Mouse (Mus musculus) T-helper 1 cell (primary cell): ENCODE measurements around the gene B3glct.

Experiments used
- in situ Hi-C: fragments of 300-600 bp; cut with MboI, MseI; formaldehyde crosslinking; loops from one replicate; pipeline ENCODE4 v1.15.1; 2025; ENCODE audit warnings: high pct_unique_total_duplicates

The B3glct gene

DNA sequence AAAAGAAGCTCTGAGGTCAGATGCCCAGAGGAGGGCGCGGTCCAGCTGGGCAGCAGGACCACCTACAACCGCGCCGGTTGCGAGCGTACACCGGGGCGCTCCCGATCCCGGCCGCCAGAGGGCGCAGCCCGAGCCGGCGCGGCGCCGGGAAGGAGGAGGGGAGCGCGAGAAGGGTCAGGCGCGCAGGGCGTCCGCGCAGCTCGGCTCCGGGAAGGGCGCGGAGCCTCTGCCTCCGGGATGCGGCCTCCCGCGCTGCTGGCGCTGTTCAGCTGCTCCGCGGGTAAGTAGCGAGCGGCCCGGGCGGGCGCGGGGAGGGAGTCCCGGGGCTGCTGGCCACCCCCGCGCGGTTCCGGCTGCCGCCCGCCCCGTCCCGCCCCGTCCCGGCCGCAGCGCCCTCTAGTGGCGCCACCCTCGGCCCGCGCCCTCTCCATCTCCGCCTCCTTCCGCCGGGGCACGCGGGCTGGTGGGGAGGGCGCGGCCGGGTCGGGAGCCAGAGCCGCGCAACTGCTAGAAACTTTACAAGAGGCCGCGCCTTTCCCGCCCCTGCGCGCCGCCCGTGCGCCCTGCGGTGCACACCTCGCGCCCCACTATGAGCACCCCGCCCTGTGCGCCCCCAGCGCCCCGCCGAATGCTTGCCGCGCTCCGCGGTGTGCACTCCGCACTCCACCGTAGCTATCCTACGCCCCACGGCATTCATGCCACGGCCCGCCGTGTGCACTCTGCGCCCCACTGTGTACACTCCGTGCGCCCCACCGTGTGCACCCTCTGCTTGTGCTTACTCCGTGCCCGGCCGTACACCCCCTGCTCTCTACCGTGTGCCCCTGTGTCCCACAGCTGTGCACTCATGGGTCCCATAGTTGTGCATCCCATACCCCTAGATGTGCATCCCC is at the start of gene B3glct:
B3glct (plus strand) TSS at position 131 of the 890 bp plus-strand sequence.
- in situ Hi-C loops, result loop anchor here (5.0 kb wide), 1 partner anchor 41 kb away; the partner anchor contains the start of gene Hsph1

DNA sequence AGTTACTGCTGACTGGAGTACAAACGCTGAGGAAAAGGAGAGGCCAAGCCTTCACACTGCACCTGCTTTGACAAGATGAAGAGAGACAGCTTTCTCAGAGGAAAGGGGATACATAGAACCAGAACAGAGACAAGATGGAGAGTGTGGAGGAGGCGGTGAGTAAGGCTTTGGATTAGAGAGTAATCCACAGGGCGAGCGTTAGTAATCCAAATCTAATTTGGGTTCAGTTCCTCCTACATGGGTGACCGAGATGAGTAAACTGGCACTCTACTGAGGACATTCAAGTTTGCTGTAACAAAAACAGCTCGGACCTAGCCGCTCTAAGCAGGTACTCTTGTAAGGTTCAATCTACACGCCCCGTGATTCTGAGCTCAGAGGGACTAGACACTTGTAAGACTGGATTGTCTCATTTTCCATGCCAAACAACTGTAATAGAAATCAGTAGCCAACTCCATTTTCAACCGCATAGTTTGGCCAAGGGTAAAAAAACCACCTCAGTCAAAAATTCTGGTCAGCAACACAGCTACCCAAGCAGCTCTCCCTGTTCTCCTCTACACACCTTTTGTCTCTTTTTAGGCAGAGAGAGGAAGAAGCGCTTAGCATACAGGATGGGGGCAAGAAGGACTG is 43.5 kb upstream of the B3glct start:
- in situ Hi-C loops, result loop anchor here (5.0 to 10.0 kb wide), 2 partner anchors 43 to 1240 kb away; partner anchors contain the start of genes B3glct and Slc7a1

DNA sequence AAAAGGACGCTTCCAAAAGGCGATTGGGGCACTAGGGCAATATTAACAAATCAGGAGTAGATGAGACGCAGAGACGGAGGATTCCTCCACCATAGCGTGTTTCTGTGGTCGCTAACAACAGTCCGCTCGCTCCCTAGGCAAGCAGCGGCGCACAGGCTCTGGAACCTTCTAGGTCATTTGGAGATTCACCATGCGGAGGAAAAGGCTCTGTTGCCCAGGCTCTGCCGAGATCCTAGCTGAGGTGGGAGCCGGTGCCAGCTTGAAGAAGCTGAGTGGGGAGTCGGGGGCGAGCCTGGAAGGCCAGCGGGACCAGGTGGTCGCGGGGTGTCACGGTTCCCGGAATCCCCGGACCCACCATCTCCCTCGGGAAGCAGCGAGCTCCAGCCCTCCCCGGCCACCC is 42.5 kb upstream of the B3glct start:
- in situ Hi-C loops, result loop anchor here (5.0 to 10.0 kb wide), 2 partner anchors 42 to 1241 kb away; partner anchors contain the start of genes B3glct and Slc7a1

DNA sequence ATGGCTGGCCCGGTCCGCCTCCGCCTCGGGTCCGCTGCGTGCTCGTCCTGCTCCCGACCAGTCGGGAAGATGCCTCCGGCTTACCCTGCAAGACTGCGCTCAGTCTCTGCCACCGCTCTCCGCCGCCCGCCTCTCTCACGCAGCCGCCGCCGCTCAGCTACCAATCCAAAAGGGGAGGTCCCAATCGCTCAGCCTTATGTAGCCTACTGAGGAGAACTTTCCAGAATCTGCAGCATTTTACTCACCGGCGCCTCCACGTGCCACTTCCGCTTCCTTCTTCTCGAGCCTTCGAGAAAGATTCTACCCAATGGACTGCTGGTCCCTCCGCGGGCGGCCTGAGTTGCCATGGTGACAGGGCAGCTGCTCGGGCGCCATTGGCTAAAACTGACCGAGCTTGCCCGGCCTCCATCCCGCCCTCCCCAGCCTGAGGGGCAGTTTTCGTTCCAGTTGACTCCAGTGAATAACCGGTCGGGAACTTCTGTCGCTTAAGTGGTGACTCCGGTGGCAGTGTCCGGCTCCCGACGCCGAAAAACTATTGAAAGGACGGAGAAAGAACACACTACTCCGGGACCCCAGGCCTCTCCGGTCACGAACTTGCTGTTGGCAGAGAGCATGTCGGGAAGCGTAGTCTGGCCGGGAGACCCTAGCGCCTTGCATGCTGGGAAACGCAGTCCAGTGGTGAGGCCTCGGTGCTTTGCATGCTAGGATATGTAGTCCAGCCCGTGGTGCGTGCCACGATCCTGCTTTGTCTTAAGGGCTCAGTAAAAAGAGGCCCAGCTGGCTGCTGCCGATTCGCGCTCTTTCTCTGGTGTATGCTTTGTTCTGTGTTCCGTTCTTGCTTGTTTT is 41.7 kb upstream of the B3glct start, which contains the start of gene Hsph1:
Hsph1 (minus strand) TSS at position 302 of the 846 bp plus-strand sequence.
- in situ Hi-C loops, result loop anchor here (5.0 to 10.0 kb wide), 2 partner anchors 41 to 1241 kb away; partner anchors contain the start of genes B3glct and Slc7a1

DNA sequence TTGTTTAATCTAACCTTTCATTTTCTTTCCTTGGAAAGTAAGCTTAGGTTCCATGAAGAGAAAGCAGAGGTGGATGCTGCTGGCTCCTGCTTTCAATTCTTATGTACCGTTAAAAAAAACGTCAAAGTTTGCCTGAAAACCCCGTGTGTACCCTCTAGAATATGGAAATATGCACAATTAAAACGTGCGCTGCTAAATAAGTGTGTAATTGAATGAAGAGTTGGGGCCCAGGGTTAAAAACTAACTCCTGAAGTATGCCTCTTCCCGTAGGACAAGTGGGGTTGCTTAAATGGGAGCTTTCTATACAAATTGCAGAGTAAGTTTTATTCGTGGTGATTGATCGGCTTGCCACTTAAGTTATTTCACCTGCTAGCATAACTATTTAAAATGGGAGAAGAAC is 40.7 kb upstream of the B3glct start:
- in situ Hi-C loops, result loop anchor here (5.0 to 10.0 kb wide), 2 partner anchors 40 to 1243 kb away; partner anchors contain the start of genes B3glct and Slc7a1

DNA sequence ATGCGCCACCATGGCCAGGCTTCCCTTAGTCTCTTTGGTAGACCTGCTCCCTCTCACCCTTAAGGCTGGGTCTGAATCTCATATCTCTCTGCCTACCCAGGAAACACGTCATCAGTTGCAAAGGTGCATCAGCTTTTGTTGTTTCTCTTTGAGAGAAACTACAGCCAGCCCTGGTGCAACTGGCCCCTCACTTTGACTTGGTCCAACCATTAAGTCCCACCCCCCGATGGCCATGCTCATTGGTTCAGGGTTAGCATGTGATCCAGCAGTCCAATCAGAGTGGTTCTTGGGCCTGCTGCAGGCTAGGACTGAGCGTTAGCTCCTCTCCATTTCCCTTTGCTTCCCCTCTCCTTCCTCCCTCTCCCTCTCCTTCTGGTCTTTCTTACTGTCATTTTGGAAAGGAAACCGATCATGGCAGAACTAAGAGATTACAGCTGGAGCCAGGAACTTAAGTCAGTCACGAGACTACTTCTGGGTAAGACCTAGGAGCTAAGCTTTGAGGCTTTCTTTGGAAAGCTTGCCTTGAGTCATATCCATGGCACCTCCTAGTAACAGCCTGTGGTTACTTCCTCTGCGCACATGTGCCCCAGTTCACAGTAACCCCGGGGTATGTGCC is 36.6 kb upstream of the B3glct start:
- in situ Hi-C loops, result no loop called here

DNA sequence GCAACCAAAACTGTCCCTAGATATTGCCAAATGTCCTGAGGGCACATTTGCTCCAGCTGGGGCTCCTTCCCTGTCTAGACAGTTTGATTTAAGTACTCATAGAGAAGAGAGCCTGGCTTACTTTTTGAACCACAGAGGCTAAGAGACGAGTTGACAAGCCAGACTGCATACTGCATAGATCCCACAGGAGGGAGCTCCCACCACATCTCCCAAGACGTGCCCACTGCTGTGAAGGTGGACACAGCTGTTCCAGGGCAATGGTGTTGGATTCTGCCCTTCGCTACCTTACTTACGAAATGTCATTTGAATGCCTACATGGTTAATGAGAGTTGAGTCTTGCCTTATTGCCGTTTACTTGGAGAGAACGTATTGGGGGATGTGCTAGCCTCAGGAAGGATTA is 35.7 kb upstream of the B3glct start:
- in situ Hi-C loops, result no loop called here

DNA sequence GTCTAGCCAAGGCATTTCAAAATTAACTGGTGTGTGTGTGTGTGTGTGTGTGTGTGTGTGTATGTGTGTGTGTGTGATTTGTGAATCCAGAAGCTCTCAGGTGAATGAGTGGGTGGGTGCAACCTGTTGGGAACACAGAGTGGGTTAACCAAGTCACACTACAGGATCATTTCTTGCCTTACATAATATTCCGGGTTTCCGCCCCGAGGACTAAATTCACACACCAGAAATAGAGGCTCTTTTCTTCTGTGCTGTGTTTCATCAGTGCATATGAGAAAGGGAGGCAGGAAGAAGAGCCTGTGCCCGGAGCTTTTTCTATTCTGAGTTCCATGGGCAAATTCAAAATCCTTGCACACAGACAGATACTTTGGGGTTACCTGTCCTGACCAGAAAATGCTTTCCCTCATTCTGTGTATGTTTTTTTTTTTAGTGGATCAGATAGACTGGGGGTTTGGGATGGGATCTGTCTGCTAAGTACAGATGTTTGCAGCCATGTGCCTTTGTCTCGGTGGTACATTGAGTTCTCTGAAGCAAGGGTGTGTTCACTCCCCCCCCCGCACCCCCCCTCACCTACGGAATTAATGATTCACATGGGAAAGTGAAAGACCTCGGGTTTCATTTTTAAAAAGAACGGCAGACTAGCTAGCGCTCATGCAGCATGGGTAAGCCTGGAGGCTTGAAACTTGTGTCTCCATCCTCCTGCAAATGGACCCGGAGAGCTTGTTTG is 35.1 kb upstream of the B3glct start:
- in situ Hi-C loops, result no loop called here

DNA sequence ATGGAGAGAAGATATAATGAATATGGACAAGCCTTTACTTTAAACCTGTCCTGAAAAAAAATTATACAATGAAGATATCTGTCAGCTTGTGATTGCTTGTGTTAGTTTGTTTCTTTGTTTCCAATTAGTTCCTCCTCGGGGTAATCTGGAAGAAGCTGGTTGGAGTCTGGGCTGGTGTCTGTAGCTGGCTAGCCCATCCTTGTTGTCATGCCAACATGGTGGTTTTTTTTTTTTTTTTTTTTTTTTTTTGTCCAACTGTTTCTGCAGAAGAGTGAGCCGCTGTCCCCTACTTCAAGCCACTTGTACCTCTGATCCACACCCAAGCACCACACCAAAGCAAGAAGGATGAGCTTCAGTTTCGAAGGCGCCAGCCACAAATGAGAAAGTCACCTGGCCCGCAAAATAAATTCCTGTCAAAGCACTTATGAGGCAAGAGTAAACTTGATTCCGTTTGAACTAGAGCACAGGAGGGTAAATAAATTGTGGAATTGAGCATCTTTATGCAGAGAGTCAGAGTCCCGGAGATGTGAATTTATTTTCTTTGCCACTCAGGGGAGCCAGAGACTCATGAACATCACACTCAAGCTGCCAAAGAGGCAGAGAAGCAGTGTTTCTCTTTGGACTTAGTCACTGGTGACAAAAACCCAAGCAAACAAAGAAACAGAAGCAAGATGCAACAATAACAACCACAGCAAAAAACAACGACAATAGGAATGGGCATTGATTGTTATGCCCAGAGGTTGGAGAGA is 30.5 kb upstream of the B3glct start:
- in situ Hi-C loops, result no loop called here

DNA sequence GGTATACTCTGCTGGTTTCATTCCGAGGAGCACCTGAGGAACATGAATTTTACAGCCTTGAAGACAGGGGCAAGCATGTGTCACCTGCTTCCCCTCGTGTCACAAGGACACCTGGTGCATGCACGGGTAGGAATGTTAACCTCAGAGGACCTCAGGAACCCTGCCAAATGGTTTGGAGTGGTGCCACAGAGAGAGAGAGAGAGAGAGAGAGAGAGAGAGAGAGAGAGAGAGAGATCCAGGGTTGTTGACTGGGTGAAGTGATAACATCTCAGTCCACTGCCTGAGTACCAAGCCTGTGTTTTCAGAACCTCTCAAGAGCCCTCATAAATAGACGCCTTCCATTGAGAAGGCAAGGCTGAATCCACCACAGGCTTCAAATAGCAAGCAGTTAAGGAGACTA is 29.8 kb upstream of the B3glct start:
- in situ Hi-C loops, result no loop called here

DNA sequence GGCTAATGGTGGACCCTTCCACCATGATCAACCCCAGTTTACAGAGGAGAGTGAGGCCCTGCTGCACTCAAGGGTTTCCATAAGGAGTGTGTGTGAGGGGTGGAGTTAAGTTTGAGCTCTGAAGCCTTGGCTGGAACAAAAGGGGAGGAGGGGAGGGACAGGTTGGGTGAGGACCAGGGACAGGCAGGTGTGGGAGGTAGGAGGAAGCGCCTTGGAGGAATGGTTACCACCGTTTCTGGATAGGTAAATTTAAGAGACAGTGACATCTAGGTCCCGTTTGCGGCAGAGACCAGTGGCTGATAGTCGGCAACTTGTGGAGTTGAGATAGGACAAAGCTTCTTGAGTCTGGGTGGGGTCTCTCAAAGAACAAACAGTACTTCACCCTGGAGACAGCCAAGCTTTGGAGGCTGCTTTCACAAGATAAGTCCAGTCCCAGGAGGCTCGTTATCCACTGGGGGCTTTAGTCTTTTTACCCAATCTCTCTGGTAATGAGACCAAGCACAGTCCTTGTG is 29.1 kb upstream of the B3glct start:
- in situ Hi-C loops, result no loop called here

DNA sequence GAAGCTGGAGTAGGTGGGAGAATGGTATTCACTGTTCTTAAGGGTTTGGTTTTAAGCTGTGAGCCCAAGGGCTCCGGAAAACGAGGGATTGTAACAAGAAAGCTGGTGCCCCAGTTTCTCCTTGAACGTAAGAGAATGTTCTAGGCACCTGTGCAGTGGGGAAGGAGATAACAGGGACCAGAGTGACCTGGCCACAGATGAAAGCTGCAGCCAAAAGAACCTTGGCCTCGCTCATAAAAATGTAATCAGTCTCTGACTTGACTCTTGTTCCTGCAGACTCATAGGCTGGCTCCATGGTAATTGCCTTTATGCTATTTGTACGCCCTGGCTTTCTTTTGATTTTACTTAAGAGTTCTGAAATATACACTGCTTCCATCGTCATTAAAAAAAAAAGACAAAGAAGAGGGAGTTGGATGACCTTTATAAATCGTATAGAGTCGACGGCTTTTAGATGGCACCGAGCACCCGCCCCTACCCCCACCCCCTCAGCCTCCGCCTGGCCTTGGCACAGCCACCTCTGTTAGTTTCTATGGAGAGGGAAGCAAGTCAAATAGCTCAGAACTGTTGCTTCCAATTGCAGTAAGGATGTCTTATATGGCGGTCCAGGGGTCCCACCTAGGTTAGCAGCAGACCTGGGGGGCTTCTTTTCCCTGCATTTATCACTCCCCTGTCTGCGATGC is 28.4 kb upstream of the B3glct start:
- in situ Hi-C loops, result no loop called here

DNA sequence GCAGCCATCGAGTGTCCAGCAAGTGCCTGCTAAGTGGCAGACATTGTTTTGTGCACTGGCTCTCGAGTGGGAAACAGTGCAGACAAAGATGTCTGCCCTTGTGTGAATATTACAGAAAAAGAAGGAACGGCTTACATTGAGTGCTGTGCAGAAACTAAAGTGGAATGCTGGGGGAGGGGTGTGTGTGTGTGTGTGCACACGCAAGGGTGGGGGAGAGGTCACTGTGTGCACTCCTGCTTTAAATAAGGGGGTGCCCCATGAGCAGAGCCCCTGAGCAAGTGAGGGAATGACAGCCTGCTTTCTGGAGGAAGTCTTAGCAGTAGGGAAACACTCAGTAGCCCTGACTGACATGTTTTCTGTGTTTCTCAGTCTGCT is 27.9 kb upstream of the B3glct start:
- in situ Hi-C loops, result no loop called here

DNA sequence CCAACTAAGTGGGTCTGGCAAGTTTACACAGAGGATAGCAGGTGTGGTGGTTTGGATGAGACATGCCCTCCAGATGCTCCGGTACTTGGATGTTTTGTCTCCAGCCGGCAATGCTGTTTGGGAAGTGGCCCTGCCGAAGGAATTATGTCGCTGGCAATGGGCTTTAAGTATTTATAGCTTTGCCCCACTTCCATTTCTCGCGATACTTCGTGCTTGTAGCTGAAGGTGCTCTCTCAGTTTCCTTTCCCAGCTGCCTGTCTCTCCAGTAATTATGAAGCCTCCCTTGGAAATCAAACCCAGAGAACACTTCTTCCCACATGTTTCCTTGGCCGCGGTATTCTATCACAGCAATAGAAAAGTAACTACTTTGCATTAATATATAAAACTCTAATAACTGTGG is 22.4 kb upstream of the B3glct start:
- in situ Hi-C loops, result no loop called here

DNA sequence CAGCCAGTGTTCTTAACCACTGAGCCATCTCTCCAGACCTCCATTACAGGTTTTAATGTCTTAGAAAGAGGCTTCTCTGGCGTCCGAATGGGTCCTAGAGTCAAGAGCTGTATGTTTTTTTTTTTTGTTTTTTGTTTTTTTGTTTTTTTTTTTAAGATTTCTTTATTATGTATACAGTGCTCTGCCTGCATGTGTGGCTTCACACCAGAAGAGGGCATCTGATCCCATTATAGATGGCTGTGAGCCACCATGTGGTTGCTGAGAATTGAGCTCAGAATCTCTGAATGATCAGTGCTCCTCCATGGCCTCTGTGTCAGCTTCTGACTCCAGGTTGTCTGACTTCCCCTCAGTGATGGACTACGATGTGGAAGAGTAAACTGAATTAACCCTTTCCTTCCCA is 20.0 kb upstream of the B3glct start:
- in situ Hi-C loops, result no loop called here

DNA sequence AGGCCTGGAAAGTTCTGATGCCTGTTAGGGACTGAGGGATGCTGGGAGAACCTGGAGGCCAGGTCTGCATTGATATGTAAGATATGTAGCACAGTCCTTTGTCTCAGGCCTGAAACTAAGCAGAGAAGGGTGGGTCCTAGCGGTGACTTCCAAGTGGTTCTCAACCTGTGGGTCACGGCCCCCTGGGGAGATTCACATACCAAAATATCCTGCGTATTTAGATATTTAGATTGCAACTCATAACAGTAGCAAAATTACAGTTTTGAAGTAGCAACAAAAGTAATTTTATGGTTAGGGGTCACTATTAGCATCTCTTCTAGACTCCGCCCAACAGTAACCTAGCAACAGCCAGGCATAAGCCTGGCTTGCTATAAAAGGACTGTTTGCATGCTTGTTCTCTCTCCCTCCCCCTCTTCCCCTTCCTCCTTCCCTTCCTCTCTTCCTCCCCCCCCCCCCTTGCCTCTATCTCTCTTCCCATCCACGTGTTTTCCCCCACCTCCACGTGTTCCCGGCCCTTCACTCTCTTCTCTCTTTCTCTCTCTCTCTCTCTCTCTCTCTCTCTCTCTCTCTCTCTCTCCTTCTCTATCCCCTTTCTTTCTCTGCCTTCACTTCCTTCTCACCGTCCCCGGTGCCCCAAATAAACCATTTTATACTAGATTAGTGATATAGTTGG is 19.2 kb upstream of the B3glct start:
- in situ Hi-C loops, result no loop called here

DNA sequence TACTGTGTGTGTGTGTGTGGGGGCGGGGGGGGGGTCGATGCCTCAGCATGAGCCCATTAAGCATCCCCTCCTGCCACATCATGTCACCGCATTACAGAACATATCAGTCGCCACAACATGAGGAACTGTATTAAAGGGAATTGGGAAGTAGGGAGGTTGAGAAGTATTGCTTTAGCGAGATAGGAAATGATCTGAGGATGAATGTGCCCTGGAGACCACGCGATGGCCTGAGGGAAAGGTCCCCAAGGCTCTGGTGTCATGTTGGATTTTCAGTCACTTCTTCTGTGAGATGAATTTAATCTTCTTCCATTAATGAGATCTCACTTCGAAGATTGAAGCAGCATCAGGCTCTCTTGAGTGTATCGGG is 18.6 kb upstream of the B3glct start:
- in situ Hi-C loops, result no loop called here

DNA sequence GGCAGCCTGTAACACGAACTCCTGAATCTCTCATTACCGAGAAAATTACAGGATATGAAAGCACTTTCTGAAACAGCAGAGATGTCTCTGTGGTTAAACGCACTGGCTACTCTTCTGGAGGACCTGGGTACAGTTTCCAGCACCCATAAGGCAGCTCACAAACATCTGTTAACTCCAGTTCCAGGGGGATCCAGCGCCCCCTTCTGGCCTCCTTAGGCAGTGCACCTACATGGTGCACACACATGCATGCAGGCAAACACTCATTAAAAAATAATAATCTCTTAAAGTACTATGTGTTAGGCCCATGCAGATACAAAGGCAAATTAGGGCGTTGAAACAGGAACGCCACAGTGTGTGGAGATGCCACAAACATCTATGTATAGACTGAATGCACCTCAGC is 16.6 kb upstream of the B3glct start:
- in situ Hi-C loops, result no loop called here

DNA sequence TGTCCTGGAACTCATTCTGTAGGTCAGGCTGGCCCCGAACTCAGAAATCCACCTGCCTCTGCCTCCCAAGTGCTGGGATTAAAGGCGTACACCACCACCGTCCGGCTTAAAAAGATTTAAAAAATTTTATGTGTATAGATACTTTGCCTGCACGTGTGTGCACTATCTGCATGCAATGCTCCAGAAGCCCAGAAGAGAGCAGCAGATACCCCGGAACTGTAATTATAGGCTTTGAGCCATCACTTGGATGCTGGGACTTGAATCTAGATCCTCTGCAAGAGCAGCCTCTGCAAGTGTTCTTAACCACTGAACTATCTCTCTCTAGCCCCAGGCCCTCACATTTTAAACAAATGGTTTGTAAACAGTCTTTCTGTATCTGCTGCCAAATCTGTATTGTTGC is 15.1 kb upstream of the B3glct start:
- in situ Hi-C loops, result no loop called here
